Mouse (Mus musculus) limb, embryonic 11.5 days (tissue): ENCODE measurements around the gene Klf7. TPM values are rescaled to one million over a fixed set of nuclear protein-coding genes. Genes with fewer than 3 reads are reported as not detected.

Experiments
- ATAC-seq: fragments of 200-750 bp; cut with Nextera tagmentation; 2 replicates; pipeline ENCODE4 v1.8.0; 2017; ENCODE audit warnings: low read depth; ENCODE audit not compliant: insufficient number of reproducible peaks, low FRiP score, low TSS enrichment
- DNase-seq: peaks from one replicate; pipeline ENCODE4 v3.0.0-alpha.2; 2015; ENCODE audit warnings: low spot score
- H3K27ac ChIP-seq: fragments of 300-500 bp; sonication (generic); replicated peaks from 2 replicates; pipeline ENCODE4 v1.5.1; 2014; ENCODE audit warnings: low read depth, mild to moderate bottlenecking, low read length
- H3K27me3 ChIP-seq: fragments of 300-500 bp; sonication (generic); 2 replicates; pipeline ENCODE4 v1.6.1; 2014; ENCODE audit warnings: mild to moderate bottlenecking, low read length, mixed read lengths; ENCODE audit not compliant: control insufficient read depth, insufficient read depth
- H3K36me3 ChIP-seq: fragments of 300-500 bp; sonication (generic); 2 replicates; pipeline ENCODE4 v1.6.1; 2014; ENCODE audit warnings: mild to moderate bottlenecking, low read length, moderate library complexity, mixed read lengths; ENCODE audit not compliant: control insufficient read depth, insufficient read depth
- H3K4me1 ChIP-seq: fragments of 300-500 bp; sonication (generic); 2 replicates; pipeline ENCODE4 v1.6.1; 2014; ENCODE audit warnings: low read length, mixed read lengths; ENCODE audit not compliant: control insufficient read depth, insufficient read depth
- H3K4me2 ChIP-seq: fragments of 300-500 bp; sonication (generic); 2 replicates; pipeline ENCODE4 v1.6.1; 2014; ENCODE audit warnings: low read depth, mild to moderate bottlenecking, moderate library complexity; ENCODE audit not compliant: severe bottlenecking
- H3K4me3 ChIP-seq: fragments of 300-500 bp; sonication (generic); 2 replicates; pipeline ENCODE4 v1.5.1; 2014; ENCODE audit warnings: low read depth, low read length
- H3K9ac ChIP-seq: fragments of 300-500 bp; sonication (generic); 2 replicates; pipeline ENCODE4 v1.6.1; 2014; ENCODE audit warnings: mild to moderate bottlenecking, low read length
- H3K9me3 ChIP-seq: fragments of 300-500 bp; sonication (generic); 2 replicates; pipeline ENCODE4 v1.6.1; 2016; ENCODE audit warnings: low read length; ENCODE audit not compliant: control insufficient read depth
- WGBS: fragments of 180-500 bp; shearing (Covaris S2); extraction: QIAGEN DNeasy Blood & Tissue Kit; methylation state at CpG from one replicate; pipeline ENCODE4 v1.1.7; 2014; 5-methylcytosine and 5-hydroxymethylcytosine counted together
- microRNA-seq: library from miRNA; unstranded; fragments of <30 nt; microRNA quantifications from one replicate; pipeline ENCODE4, GENCODE M21; 2016
- polyA plus RNA-seq: library from polyadenylated mRNA; unstranded; fragments of >200 nt; fragmentation: Nextera tagmentation; extraction: Ambion mirVana; gene quantifications from 2 replicates; pipeline ENCODE4 v1.2.1, GENCODE M21; 2014

Gene Klf7
- polyA plus RNA-seq, 1 experiment from 2014 or later, result 13.1 TPM

- Histone ChIP-seq H3K9me3 (no peaks in the 10 kb centered on the region), H3K4me3 (no peak overlapping the region), H3K27me3 (no peaks in the 10 kb centered on the region), H3K36me3 (no peaks in the 10 kb centered on the region), H3K27ac (no peak overlapping the region), H3K4me2 (no peak overlapping the region), H3K4me1 (0 out of 2 replicates have a peak, but pooled peaks cover 4% of the 10 kb centered on the region), H3K9ac (no peak overlapping the region)
- no peak for ATAC-seq
- WGBS, result 66% methylated on average over 2 of the region's 2 CpGs
- no peak for DNase-seq
Observed at GRCm38 (mm10) chr1:63980733-63981132, 141.3 kb downstream of the Klf7 start.

Small RNA genes within 50 kb of the gene (microRNA-seq; reads per million reads assigned to microRNA genes)
- not detected for gene Mir6899
